1 mouse cellular context compared by ENCODE assay signal in genomic region chrX:73911156-73911555, GRCm38 (mm10).
TF ChIP-seq lines count a peak whose summit lies in the region.

No protein-coding gene starts in this region.

TF ChIP-seq in MEL, 35 proteins besides CTCF, POLR2A, EP300 and RAD21:
- TF ChIP-seq GABPA (IDR thresholded peaks at IDR 0.05; ENCODE audit: low read depth, low read length): no peak
- TF ChIP-seq MAX (IDR thresholded peaks at IDR 0.05; ENCODE audit: low read length): peak; percentile 46; the same call in 1 of the 2 replicates
- TF ChIP-seq ZKSCAN1 (IDR thresholded peaks at IDR 0.05; ENCODE audit: low read depth, low read length): no peak
- TF ChIP-seq MAZ (IDR thresholded peaks at IDR 0.05; ENCODE audit: low read depth, low read length): no peak
- TF ChIP-seq NELFE (IDR thresholded peaks at IDR 0.05; ENCODE audit: low read depth, low read length): peak; percentile 40; the same call in 1 of the 2 replicates
- TF ChIP-seq NRF1 (IDR thresholded peaks at IDR 0.05; ENCODE audit: insufficient read depth, low read depth, low read length, poor library complexity, severe bottlenecking): no peak
- no peak for TF ChIP-seq ETS1 (IDR thresholded peaks at IDR 0.05; ENCODE audit: low read depth, low read length)
- TF ChIP-seq MYB (IDR thresholded peaks at IDR 0.05; ENCODE audit: low read depth, low read length): no peak
- TF ChIP-seq MEF2A (IDR thresholded peaks at IDR 0.05; ENCODE audit: extremely low read depth, insufficient replicate concordance, low read depth, low read length, poor library complexity, severe bottlenecking): no peak
- peak; percentile 17; the same call in 1 of the 2 replicates for TF ChIP-seq TCF12 (IDR thresholded peaks at IDR 0.05; ENCODE audit: low read depth, low read length)
- TF ChIP-seq JUND (IDR thresholded peaks at IDR 0.05; ENCODE audit: low read depth, low read length): no peak
- no peak for TF ChIP-seq ZNF384 (IDR thresholded peaks at IDR 0.05; ENCODE audit: low read depth, low read length)
- TF ChIP-seq BHLHE40 (IDR thresholded peaks at IDR 0.05; ENCODE audit: borderline replicate concordance, low read depth, low read length): no peak
- no peak for TF ChIP-seq UBTF (IDR thresholded peaks at IDR 0.05; ENCODE audit: borderline replicate concordance, insufficient read depth, low read depth, low read length)
